8 mouse cellular contexts compared by ENCODE assay signal in the genomic region with DNA sequence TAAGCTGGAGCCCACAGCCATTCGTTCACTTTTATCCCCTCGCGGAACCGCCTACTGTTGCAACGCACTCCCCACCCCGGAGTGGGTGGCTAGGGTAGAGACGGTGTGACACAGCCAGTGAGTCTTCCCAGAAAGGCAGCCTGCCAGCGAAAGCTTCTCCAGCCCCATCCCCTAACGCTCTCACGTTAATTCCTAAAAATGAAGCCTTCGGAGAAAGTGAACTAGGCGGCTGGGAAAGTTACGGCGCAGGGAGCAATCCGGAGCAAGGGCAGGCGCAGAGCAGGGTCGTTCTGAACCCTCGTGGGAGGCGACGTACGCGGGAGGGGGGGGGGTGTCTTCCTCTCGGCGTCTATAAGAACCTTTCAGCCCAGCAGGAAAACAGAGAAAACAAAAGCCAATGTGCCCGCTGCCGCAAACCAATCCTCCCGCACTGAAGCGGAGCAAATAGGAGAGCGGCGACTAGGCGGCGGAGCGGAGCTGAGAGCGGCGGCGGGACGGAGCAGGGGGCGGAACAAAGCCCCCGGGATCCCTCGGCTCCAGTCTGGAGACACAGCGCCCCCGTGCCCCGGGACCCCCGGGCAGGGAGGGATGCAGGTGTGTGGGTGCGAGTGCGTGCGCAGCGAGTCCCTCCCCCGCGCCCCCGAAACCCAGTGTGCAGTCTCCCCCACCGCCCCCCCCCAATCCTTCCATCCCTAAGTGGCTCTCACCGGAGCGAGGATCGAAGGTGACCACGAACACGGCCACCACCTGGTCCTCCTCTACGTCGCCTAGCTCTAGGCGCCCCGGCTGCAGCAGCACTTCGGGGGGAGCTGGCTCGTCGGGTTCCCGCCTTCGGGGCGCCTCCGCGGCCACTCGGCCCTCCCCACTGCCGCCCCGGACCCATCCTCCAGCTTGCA. TPM values are rescaled to one million over a fixed set of nuclear protein-coding genes. Genes with fewer than 3 reads are reported as not detected.
DNase-seq lines count a peak whose midpoint lies in the region; ATAC-seq and TF ChIP-seq lines count a peak whose summit lies in the region.

No protein-coding gene starts in this region.

- H3K27ac ChIP-seq in CH12.LX (ENCODE audit: insufficient read depth, low read depth): no peak overlapping the region
- peak overlapping the region; percentile 48; the same call in 1 of the 2 replicates for H3K27ac ChIP-seq in embryonic facial prominence, embryonic 15.5 days (replicated peaks)
- peak overlapping the region; percentile 58 for H3K27ac ChIP-seq in lung, embryonic 14.5 days (ENCODE audit: low read depth)
- peak overlapping the region; percentile 63 for H3K27ac ChIP-seq in olfactory bulb, adult 2 months (ENCODE audit: insufficient read depth, low read depth, low read length)

- WGBS in embryonic facial prominence, embryonic 15.5 days: under 1% methylated on average over 60 of the region's 72 CpGs
- under 1% methylated on average over 66 of the region's 72 CpGs for WGBS in lung, embryonic 14.5 days
- 1% methylated on average over 68 of the region's 72 CpGs for WGBS in olfactory bulb, adult 2 months

- dilution Hi-C loops in CH12.LX (cut with MboI; ENCODE audit: extremely low pct_ligation_motif_present, extremely low pct_unique_long_range_greater_than_20kb, low sequenced_read_pairs): no loop called here

- TF ChIP-seq EP300 in CH12.LX (IDR thresholded peaks at IDR 0.05; ENCODE audit: low read length): no peak

- TF ChIP-seq POLR2A in CH12.LX (IDR thresholded peaks at IDR 0.05; ENCODE audit: low read depth, low read length): no peak
- TF ChIP-seq POLR2A in olfactory bulb, adult 2 months (IDR thresholded peaks at IDR 0.05; ENCODE audit: insufficient read depth, low read depth, low read length): peak; percentile 46; the same call in 1 of the 2 replicates

- peaks cover 28 to 49% of the 10 kb centered on the region in 2 experiments for H3K4me1 ChIP-seq in CH12.LX (ENCODE audit: control insufficient read depth in 1 of 2, insufficient read depth in 2 of 2)
- peaks cover 18% of the 10 kb centered on the region for H3K4me1 ChIP-seq in embryonic facial prominence, embryonic 15.5 days
- no peaks in the 10 kb centered on the region; the same call in 1 of the 2 replicates for H3K4me1 ChIP-seq in lung, embryonic 14.5 days (ENCODE audit: insufficient read depth)
- H3K4me1 ChIP-seq in olfactory bulb, adult 2 months (ENCODE audit: control insufficient read depth, insufficient read depth, low read length): peaks cover 2% of the 10 kb centered on the region; the same call in 1 of the 2 replicates

- in situ Hi-C loops in CH12.LX (cut with MboI; ENCODE audit: low pct_ligation_motif_present, low pct_unique_long_range_greater_than_20kb, low sequenced_read_pairs): no loop called here

- no peak for DNase-seq in CH12.LX (ENCODE audit: extremely low read depth)
- peak; percentile 65 for DNase-seq in adrenal gland, postnatal 25 days
- DNase-seq in heart, postnatal 14 days: peak; percentile 29 to 39
- peak; percentile 67 to 76 for DNase-seq in layer of hippocampus, adult 18-20 months (ENCODE audit: low spot score in 2 of 2)
- peak; percentile 66 for DNase-seq in lung, embryonic 14.5 days
- peak; percentile 45 for DNase-seq in urinary bladder, postnatal 14 days (ENCODE audit: low spot score)

- peak; percentile 49 for ATAC-seq in embryonic facial prominence, embryonic 15.5 days (ENCODE audit: insufficient number of reproducible peaks, low FRiP score, low TSS enrichment, low read depth)
- peak; percentile 74 for ATAC-seq in lung, embryonic 14.5 days (ENCODE audit: insufficient read depth)

- no peaks in the 10 kb centered on the region for H3K36me3 ChIP-seq in CH12.LX (replicated peaks in 1 of 2; ENCODE audit: control insufficient read depth in 1 of 2, insufficient read depth in 1 of 2, low read length in 1 of 2)
- H3K36me3 ChIP-seq in embryonic facial prominence, embryonic 15.5 days: no peaks in the 10 kb centered on the region
- H3K36me3 ChIP-seq in lung, embryonic 14.5 days (ENCODE audit: insufficient read depth): no peaks in the 10 kb centered on the region

- H3K9me3 ChIP-seq in CH12.LX (replicated peaks; ENCODE audit: low read length): no peaks in the 10 kb centered on the region
- no peaks in the 10 kb centered on the region for H3K9me3 ChIP-seq in embryonic facial prominence, embryonic 15.5 days (replicated peaks)
- H3K9me3 ChIP-seq in lung, embryonic 14.5 days (ENCODE audit: low read depth, low read length): no peaks in the 10 kb centered on the region

- intact Hi-C loops in heart, postnatal 14 days (cut with DNase I): loop anchor here (5.0 kb wide), 1 partner anchor 37 kb away; a partner anchor contains a TSS

- no peak for TF ChIP-seq RAD21 in CH12.LX (IDR thresholded peaks at IDR 0.05; ENCODE audit: low read depth, low read length)

- H3K27me3 ChIP-seq in CH12.LX (replicated peaks): peaks cover 10% of the 10 kb centered on the region
- peaks cover 25% of the 10 kb centered on the region for H3K27me3 ChIP-seq in embryonic facial prominence, embryonic 15.5 days
- no peaks in the 10 kb centered on the region for H3K27me3 ChIP-seq in lung, embryonic 14.5 days (ENCODE audit: insufficient read depth, low read length)

- peak overlapping the region; percentile 77 for H3K4me2 ChIP-seq in CH12.LX (ENCODE audit: insufficient read depth, low read depth, poor library complexity, severe bottlenecking)
- peak overlapping the region; percentile 89 for H3K4me2 ChIP-seq in embryonic facial prominence, embryonic 15.5 days (replicated peaks)
- peak overlapping the region; percentile 88 for H3K4me2 ChIP-seq in lung, embryonic 14.5 days

- peak overlapping the region; percentile 59 to 85 (median 68) for H3K4me3 ChIP-seq in CH12.LX (replicated peaks in 1 of 3; ENCODE audit: low read depth in 2 of 3, low read length in 2 of 3, poor library complexity in 1 of 3)
- H3K4me3 ChIP-seq in embryonic facial prominence, embryonic 15.5 days (replicated peaks): peak overlapping the region; percentile 84
- H3K4me3 ChIP-seq in lung, embryonic 14.5 days (ENCODE audit: low read depth, low read length): peak overlapping the region; percentile 73
- peak overlapping the region; percentile 70 for H3K4me3 ChIP-seq in olfactory bulb, adult 2 months (ENCODE audit: insufficient read depth, low read depth, low read length)

- no peak for TF ChIP-seq CTCF in CH12.LX (conservative IDR thresholded peaks at IDR 0.05 in 1 of 2, IDR thresholded peaks at IDR 0.05 in 1 of 2; ENCODE audit: low read depth in 2 of 2, low read length in 2 of 2)
- no peak for TF ChIP-seq CTCF in lung, embryonic 14.5 days (IDR thresholded peaks at IDR 0.05; ENCODE audit: low read depth)
- no peak for TF ChIP-seq CTCF in olfactory bulb, adult 2 months (IDR thresholded peaks at IDR 0.05; ENCODE audit: insufficient read depth, low read depth, low read length)

- H3K79me2 ChIP-seq in CH12.LX (replicated peaks; ENCODE audit: control insufficient read depth, extremely low read depth, insufficient read depth, poor library complexity, severe bottlenecking): no peaks in the 10 kb centered on the region

- peak overlapping the region; percentile 56 for H3K9ac ChIP-seq in CH12.LX (ENCODE audit: insufficient read depth, low read depth)
- H3K9ac ChIP-seq in embryonic facial prominence, embryonic 15.5 days: peak overlapping the region; percentile 59
- H3K9ac ChIP-seq in lung, embryonic 14.5 days: peak overlapping the region; percentile 73

RNA-seq across cellular contexts. Expression of a gene that starts 0.5 kb away (rescaled TPM):
- total RNA-seq in CH12.LX (2012; rRNA removed) (10.9 and 13.1 TPM in 2 replicates), CH12.LX (2014; rRNA removed) (21.6 and 22.0 TPM in 2 replicates)
- polyA plus RNA-seq in CH12.LX (2012; ENCODE audit: insufficient read length, low read depth): 11.6 and 12.3 TPM in 2 replicates
- 16.3 and 21.1 TPM in 2 replicates for total RNA-seq in adrenal gland, postnatal 25 days (2021)
- 8.0 and 10.7 TPM in 2 replicates for polyA plus RNA-seq in embryonic facial prominence, embryonic 15.5 days (2015; fragmentation: Nextera tagmentation; extraction: Ambion mirVana)
- 1 to 10 TPM; 3.3 to 3.4 TPM for total RNA-seq in heart, postnatal 14 days (2021)
- total RNA-seq in layer of hippocampus, adult 18-20 months (2021): 10 to 100 TPM; 48.2 to 49.6 TPM
- 12.2 and 16.0 TPM in 2 replicates for polyA plus RNA-seq in lung, embryonic 14.5 days (2014; fragmentation: Nextera tagmentation; extraction: Ambion mirVana)
- polyA plus RNA-seq in olfactory bulb, adult 2 months (2012; ENCODE audit: insufficient read depth, insufficient read length, low replicate concordance, missing spikeins): 44.9 and 190 TPM in 2 replicates

RNA-seq across cellular contexts. Expression of a gene that starts 3.5 kb away (rescaled TPM):
- total RNA-seq in CH12.LX (2012; rRNA removed): not detected in 2 replicates
- total RNA-seq in CH12.LX (2014; rRNA removed): not detected in 2 replicates
- polyA plus RNA-seq in CH12.LX (2012; ENCODE audit: insufficient read length, low read depth): not detected in 2 replicates
- not detected in 2 replicates for total RNA-seq in adrenal gland, postnatal 25 days (2021)
- not detected in 2 replicates for polyA plus RNA-seq in embryonic facial prominence, embryonic 15.5 days (2015; fragmentation: Nextera tagmentation; extraction: Ambion mirVana)
- total RNA-seq in heart, postnatal 14 days (2021): not detected
- not detected for total RNA-seq in layer of hippocampus, adult 18-20 months (2021)
- not detected in 2 replicates for polyA plus RNA-seq in lung, embryonic 14.5 days (2014; fragmentation: Nextera tagmentation; extraction: Ambion mirVana)
- not detected in 2 replicates for polyA plus RNA-seq in olfactory bulb, adult 2 months (2012; ENCODE audit: insufficient read depth, insufficient read length, low replicate concordance, missing spikeins)

RNA-seq across cellular contexts. Expression of a gene that starts 35.8 kb away (rescaled TPM):
- total RNA-seq in CH12.LX (2012; rRNA removed): 70.2 and 84.1 TPM in 2 replicates
- total RNA-seq in CH12.LX (2014; rRNA removed): 109 and 110 TPM in 2 replicates
- 118 and 147 TPM in 2 replicates for polyA plus RNA-seq in CH12.LX (2012; ENCODE audit: insufficient read length, low read depth)
- 57.1 and 69.2 TPM in 2 replicates for total RNA-seq in adrenal gland, postnatal 25 days (2021)
- 140 and 141 TPM in 2 replicates for polyA plus RNA-seq in embryonic facial prominence, embryonic 15.5 days (2015; fragmentation: Nextera tagmentation; extraction: Ambion mirVana)
- total RNA-seq in heart, postnatal 14 days (2021): 10 to 100 TPM; 31.8 to 36.3 TPM
- 10 to 100 TPM; 29.9 to 30.0 TPM for total RNA-seq in layer of hippocampus, adult 18-20 months (2021)
- 136 and 143 TPM in 2 replicates for polyA plus RNA-seq in lung, embryonic 14.5 days (2014; fragmentation: Nextera tagmentation; extraction: Ambion mirVana)
- polyA plus RNA-seq in olfactory bulb, adult 2 months (2012; ENCODE audit: insufficient read depth, insufficient read length, low replicate concordance, missing spikeins): not detected in 2 replicates

RNA-seq across cellular contexts. Expression of a gene that starts 55.6 kb away (rescaled TPM):
- not detected in 2 replicates for total RNA-seq in CH12.LX (2012; rRNA removed)
- total RNA-seq in CH12.LX (2014; rRNA removed): not detected in 2 replicates
- polyA plus RNA-seq in CH12.LX (2012; ENCODE audit: insufficient read length, low read depth): not detected in 2 replicates
- 0.49 TPM in 1 of 2 replicates, not detected in the other for total RNA-seq in adrenal gland, postnatal 25 days (2021)
- not detected in 2 replicates for polyA plus RNA-seq in embryonic facial prominence, embryonic 15.5 days (2015; fragmentation: Nextera tagmentation; extraction: Ambion mirVana)
- not detected for total RNA-seq in heart, postnatal 14 days (2021)
- total RNA-seq in layer of hippocampus, adult 18-20 months (2021): not detected
- not detected in 2 replicates for polyA plus RNA-seq in lung, embryonic 14.5 days (2014; fragmentation: Nextera tagmentation; extraction: Ambion mirVana)
- polyA plus RNA-seq in olfactory bulb, adult 2 months (2012; ENCODE audit: insufficient read depth, insufficient read length, low replicate concordance, missing spikeins): not detected in 2 replicates

RNA-seq across cellular contexts. Expression of a gene that starts 57.9 kb away (rescaled TPM):
- total RNA-seq in CH12.LX (2012; rRNA removed) (not detected in 2 replicates), CH12.LX (2014; rRNA removed) (not detected in 2 replicates)
- not detected in 2 replicates for polyA plus RNA-seq in CH12.LX (2012; ENCODE audit: insufficient read length, low read depth)
- 0.95 TPM in 1 of 2 replicates, not detected in the other for total RNA-seq in adrenal gland, postnatal 25 days (2021)
- not detected in 2 replicates for polyA plus RNA-seq in embryonic facial prominence, embryonic 15.5 days (2015; fragmentation: Nextera tagmentation; extraction: Ambion mirVana)
- not detected for total RNA-seq in heart, postnatal 14 days (2021)
- not detected for total RNA-seq in layer of hippocampus, adult 18-20 months (2021)
- not detected in 2 replicates for polyA plus RNA-seq in lung, embryonic 14.5 days (2014; fragmentation: Nextera tagmentation; extraction: Ambion mirVana)
- polyA plus RNA-seq in olfactory bulb, adult 2 months (2012; ENCODE audit: insufficient read depth, insufficient read length, low replicate concordance, missing spikeins): not detected in 2 replicates
